Mouse (Mus musculus) kidney, adult 2 months (tissue): Measurements from ENCODE around the gene Bmpr1b. TPM values are rescaled to one million over a fixed set of nuclear protein-coding genes. Genes with fewer than 3 reads are reported as not detected.
"Not testable (repeated sequence)": the region's sequence is repeated elsewhere in the genome, so short reads cannot be mapped to it uniquely, and the experiment has no call there.

ENCODE experiments used
- DNase-seq: peaks from one replicate; pipeline ENCODE4 v3.0.0; 2021
- H3K27ac ChIP-seq: fragments of 200-500 bp; 2 replicates; pipeline ENCODE4 v1.5.1; 2012; ENCODE audit warnings: low read depth, low read length, control low read depth, inconsistent platforms; ENCODE audit not compliant: insufficient read depth
- H3K27me3 ChIP-seq: fragments of 200-500 bp; replicated peaks from 2 replicates; pipeline ENCODE4 v1.6.1; 2012; ENCODE audit warnings: mild to moderate bottlenecking, moderate library complexity, low read length, inconsistent platforms; ENCODE audit not compliant: control insufficient read depth, insufficient read depth
- H3K36me3 ChIP-seq: fragments of 200-500 bp; 2 replicates; pipeline ENCODE4 v1.6.1; 2012; ENCODE audit warnings: mild to moderate bottlenecking, moderate library complexity, low read length, inconsistent platforms; ENCODE audit not compliant: control insufficient read depth, insufficient read depth
- H3K4me1 ChIP-seq: fragments of 200-500 bp; 2 replicates; pipeline ENCODE4 v1.6.1; 2011; ENCODE audit warnings: low read length; ENCODE audit not compliant: control insufficient read depth, insufficient read depth
- H3K4me3 ChIP-seq: fragments of 200-500 bp; 2 replicates; pipeline ENCODE4 v1.5.1; 2011; ENCODE audit warnings: mild to moderate bottlenecking, low read depth, low read length, control low read depth; ENCODE audit not compliant: insufficient read depth
- CTCF ChIP-seq: fragments of 200-500 bp; conservative IDR thresholded peaks from 2 replicates; pipeline ENCODE4 v1.5.1; 2011; ENCODE audit warnings: low read depth, mild to moderate bottlenecking, control low read depth, low read length, moderate library complexity, mixed read lengths; ENCODE audit not compliant: insufficient read depth, insufficient read length
- POLR2A ChIP-seq: fragments of 200-500 bp; IDR thresholded peaks from one replicate; pipeline ENCODE4 v1.6.1; 2011; ENCODE audit warnings: low read depth, low read length, control low read depth
- WGBS: fragments of 180-500 bp; shearing (Covaris S2); methylation state at CpG from one replicate; pipeline ENCODE4 v1.1.7; 2018; 5-methylcytosine and 5-hydroxymethylcytosine counted together
- polyA plus RNA-seq: library from polyadenylated mRNA; depleted of rRNA; stranded (reverse); fragments of >200 nt; gene quantifications from 2 replicates; pipeline ENCODE4 v1.2.3, GENCODE M21; 2012

Gene Bmpr1b
- polyA plus RNA-seq, 1 experiment: 2.0 TPM

DNA sequence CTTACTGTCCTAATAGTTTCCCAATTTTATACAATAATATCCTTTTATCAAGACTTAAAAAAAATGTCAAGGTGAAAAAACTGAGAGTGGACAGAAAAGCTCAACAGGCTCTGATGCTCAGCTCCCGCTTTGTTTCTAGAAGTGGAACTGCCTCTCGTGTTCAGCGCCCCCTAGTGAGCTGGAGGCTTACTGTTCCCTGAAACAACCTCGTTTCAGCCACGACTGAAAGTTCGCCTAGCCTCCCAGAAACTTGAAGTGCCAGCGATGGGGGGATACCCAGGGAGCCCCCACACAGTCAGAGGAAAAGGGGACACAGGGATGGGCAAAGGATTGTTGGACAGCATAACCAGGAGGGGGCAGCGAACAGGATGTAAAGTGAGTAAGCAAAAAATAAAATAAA, 26.9 kb upstream of the Bmpr1b start:
- Histone ChIP-seq H3K4me3 (no peak overlapping the region), H3K27ac (no peak overlapping the region), H3K27me3 (no peaks in the 10 kb centered on the region; the same call in 1 of the 2 replicates), H3K4me1 (no peaks in the 10 kb centered on the region), H3K36me3 (no peaks in the 10 kb centered on the region)
- DNase-seq: no peak
- TF ChIP-seq POLR2A: no peak
- TF ChIP-seq CTCF: 0 out of 2 replicates have a peak, but pooled peaks have one; percentile 30
- WGBS: 89% methylated on average over 8 of the region's 8 CpGs

DNA sequence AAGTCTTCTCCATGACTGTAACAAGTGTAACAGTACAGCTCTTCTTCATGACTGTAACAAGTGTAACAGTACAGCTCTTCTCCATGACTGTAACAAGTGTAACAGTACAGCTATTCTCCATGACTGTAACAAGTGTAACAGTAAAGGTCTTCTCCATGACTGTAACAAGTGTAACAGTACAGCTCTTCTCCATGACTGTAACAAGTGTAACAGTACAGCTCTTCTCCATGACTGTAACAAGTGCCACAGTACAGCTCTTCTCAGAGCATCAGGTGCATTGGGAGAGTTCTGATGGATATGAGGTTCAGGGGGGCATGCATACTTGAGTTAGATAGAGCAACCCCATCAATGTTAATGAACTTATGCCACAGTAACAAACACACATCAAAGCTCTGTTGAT, 22.4 kb upstream of the Bmpr1b start:
- not testable (repeated sequence) for H3K4me1 ChIP-seq, DNase-seq, H3K27ac ChIP-seq, H3K36me3 ChIP-seq, H3K27me3 ChIP-seq, H3K4me3 ChIP-seq

GRCm38 (mm10) chr3:142186551-142186950, 17.3 kb upstream of the Bmpr1b start:
- no peaks in the 10 kb centered on the region for H3K36me3 ChIP-seq
- H3K4me3 ChIP-seq: no peak overlapping the region
- H3K27ac ChIP-seq: no peak overlapping the region
- H3K4me1 ChIP-seq: no peaks in the 10 kb centered on the region
- WGBS: 87% methylated on average over 3 of the region's 3 CpGs
- no peak for DNase-seq
- no peaks in the 10 kb centered on the region; the same call in 1 of the 2 replicates for H3K27me3 ChIP-seq
- TF ChIP-seq CTCF: no peak
- no peak for TF ChIP-seq POLR2A

- no peaks in the 10 kb centered on the region for H3K36me3 ChIP-seq
- no peak overlapping the region for H3K4me3 ChIP-seq
- H3K27ac ChIP-seq: no peak overlapping the region
- TF ChIP-seq POLR2A: no peak
- no peak for TF ChIP-seq CTCF
- no peaks in the 10 kb centered on the region for H3K27me3 ChIP-seq
- no peaks in the 10 kb centered on the region for H3K4me1 ChIP-seq
- 87% methylated on average over 4 of the region's 4 CpGs for WGBS
- no peak for DNase-seq
Measured at GRCm38 (mm10) chr3:142173996-142174395, 4.8 kb upstream of the Bmpr1b start.

GRCm38 (mm10) chr3:142168251-142168862, 868 bp downstream of the Bmpr1b start:
- Histone ChIP-seq H3K27me3 (0 out of 2 replicates have a peak, but pooled peaks cover 2% of the 10 kb centered on the region), H3K4me1 (0 out of 2 replicates have a peak, but pooled peaks cover 4% of the 10 kb centered on the region), H3K4me3 (peak overlapping the region; percentile 52), H3K27ac (no peak overlapping the region), H3K36me3 (no peaks in the 10 kb centered on the region)
- no peak for DNase-seq
- TF ChIP-seq POLR2A (no peak), CTCF (no peak)
- 21% methylated on average over 9 of the region's 9 CpGs for WGBS

DNA sequence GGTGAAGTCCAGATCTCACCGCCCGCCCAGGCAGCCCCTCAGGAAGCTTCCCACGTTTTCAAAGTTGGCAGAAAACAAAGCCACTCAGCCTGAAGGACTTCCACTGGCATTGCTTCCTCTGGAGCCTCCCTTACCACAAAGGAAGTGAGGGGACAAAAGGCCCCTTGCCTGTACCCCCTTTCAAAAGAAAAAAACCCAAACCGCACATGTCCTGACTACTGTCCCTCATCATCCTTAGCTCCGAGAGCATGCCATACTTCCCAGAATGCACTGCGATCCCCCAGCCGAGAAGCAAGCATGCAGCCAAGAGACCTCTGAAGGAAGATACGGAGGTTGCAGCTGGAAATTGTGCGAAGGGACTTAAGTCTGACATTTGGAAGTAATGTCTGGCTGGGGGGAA, 4.2 kb downstream of the Bmpr1b start:
- Histone ChIP-seq H3K4me3 (no peak overlapping the region), H3K36me3 (no peaks in the 10 kb centered on the region), H3K27me3 (0 out of 2 replicates have a peak, but pooled peaks cover 2% of the 10 kb centered on the region), H3K4me1 (0 out of 2 replicates have a peak, but pooled peaks cover 4% of the 10 kb centered on the region), H3K27ac (no peak overlapping the region)
- TF ChIP-seq POLR2A (no peak), CTCF (no peak)
- DNase-seq: no peak
- WGBS: 62% methylated on average over 9 of the region's 9 CpGs

- DNase-seq: no peak
- no peak for TF ChIP-seq POLR2A
- no peak for TF ChIP-seq CTCF
- WGBS: 72% methylated on average over 2 of the region's 2 CpGs
- H3K27me3 ChIP-seq: 0 out of 2 replicates have a peak, but pooled peaks cover 2% of the 10 kb centered on the region
- H3K36me3 ChIP-seq: no peaks in the 10 kb centered on the region
- no peak overlapping the region for H3K4me3 ChIP-seq
- 0 out of 2 replicates have a peak, but pooled peaks cover 4% of the 10 kb centered on the region for H3K4me1 ChIP-seq
- H3K27ac ChIP-seq: 0 out of 2 replicates have a peak overlapping the region, but pooled peaks have one; percentile 20
Measured at GRCm38 (mm10) chr3:142163896-142164295, 5.3 kb downstream of the Bmpr1b start.
